Mouse (Mus musculus) small intestine, adult 2 months (tissue): ENCODE measurements around the gene Il1rapl2.

Experiments
- CTCF ChIP-seq: fragments of 200-500 bp; IDR thresholded peaks from 2 replicates; pipeline ENCODE4 v1.5.1; 2012; ENCODE audit warnings: low read depth, mild to moderate bottlenecking, control low read depth, inconsistent platforms, low read length, moderate library complexity, mixed read lengths; ENCODE audit not compliant: insufficient replicate concordance, insufficient read length; ENCODE audit errors: extremely low read depth
- POLR2A ChIP-seq: fragments of 200-500 bp; IDR thresholded peaks from 2 replicates; pipeline ENCODE4 v1.6.1; 2012; ENCODE audit warnings: low read depth, mild to moderate bottlenecking, control low read depth, inconsistent platforms, low read length, moderate library complexity

- TF ChIP-seq POLR2A (no peak), CTCF (no peak)
Observed at GRCm38 (mm10) chrX:137755537-137755936, 185.1 kb downstream of the Il1rapl2 start.
